Mouse (Mus musculus): ENCODE measurements around the gene Cog7.

Cog7 gene

DNA sequence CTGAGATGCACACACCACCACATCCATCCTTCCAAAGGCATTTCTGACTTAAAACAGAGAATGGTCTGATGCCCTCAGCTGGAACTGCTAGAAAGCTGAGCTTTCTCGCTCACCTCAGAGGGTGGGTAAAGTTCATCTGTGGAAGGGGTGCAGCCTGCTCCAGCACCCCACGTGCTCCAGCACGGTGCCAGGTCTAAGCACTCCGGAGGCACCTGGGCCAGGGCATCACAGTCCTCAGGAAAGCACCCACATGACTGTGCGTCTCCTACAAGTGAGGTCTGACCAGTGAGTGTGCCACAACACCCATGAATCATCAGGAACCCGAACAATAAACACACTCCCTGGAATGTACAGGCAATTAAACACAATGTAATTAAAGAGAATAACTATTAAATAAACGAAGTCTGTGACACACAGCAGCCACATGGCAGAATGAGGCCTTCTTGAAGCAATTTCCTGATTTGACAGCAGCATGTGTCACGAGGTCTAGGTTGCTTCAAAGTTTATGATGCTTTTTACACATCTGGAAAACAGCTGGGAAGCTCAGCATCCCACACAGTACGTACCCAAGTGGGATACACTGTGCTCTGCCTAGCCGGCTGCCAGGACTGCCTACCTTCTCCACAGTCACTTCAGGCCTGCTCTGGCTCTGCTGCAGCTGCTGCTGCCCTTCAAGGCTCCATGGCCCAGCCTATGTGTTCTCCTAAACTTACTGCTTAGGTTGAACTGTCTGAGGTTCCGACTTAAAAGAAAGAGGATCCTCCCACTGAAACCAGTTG is 26.4 kb downstream of the Cog7 start:
- DNase-seq (ENCODE audit: low read depth) = no peak

GRCm38 (mm10) chr7:121947513-121947912 is 34.0 kb downstream of the Cog7 start:
- DNase-seq (ENCODE audit: low read depth) = no peak

DNA sequence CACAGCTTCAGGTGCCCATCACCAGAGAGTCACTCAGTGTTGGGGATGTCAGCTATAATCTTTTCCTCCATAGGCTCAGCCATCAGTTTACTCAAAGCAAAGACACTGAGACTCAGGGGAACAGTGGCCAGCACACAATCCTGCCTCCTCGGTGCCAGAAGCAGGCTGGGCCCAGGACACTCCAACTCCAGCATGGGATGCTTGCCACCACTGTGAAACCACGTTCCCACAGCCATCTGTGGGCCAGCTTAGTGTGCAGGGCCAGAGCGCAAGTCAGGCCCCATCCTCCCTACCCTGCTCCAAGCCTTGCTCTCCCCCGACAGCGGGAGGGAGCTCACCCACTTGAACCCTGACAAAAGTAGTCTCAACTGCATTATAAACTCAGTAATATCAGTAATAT is 35.3 kb downstream of the Cog7 start:
- DNase-seq (ENCODE audit: low read depth) = no peak

GRCm38 (mm10) chr7:121942371-121942770 is 39.1 kb downstream of the Cog7 start:
- DNase-seq (ENCODE audit: low read depth) = no peak

DNA sequence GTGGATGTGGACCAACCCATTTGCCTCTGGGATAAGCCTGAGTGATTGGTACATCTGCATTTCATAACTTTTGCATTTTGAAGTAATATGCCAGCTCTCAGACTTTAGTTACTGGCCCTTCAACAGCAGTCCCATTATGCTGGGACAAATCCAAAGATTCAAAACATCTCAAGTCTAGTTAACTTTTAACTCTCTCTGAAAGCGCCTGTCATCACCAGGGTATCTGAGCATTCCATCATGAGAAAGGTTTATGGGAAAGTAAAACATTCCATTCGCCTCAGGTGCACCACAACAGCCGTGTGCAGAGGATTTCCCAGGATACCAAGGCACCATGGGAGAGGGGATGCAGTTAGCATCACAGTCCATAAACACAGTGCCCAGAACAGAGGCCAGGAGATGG is 39.9 kb downstream of the Cog7 start:
- DNase-seq (ENCODE audit: low read depth) = no peak

DNA sequence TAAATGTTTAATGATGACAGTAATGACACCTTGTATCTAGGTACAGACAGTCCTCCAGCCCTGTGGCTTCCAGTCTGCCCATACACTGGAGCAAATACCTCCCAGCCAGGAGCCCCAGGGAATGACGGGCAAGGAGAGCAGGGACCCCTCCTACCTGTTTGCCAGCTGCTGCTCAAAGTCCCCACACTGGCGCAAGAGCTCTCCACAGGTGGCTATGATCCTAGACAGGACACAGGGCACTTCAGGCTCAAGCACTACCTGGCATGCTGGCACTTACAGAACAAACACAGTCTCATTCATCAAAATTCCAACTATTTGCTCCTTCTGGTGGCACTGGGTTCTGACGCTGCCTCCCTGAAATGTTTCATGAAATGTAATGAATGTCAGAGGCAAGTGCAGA is 40.5 kb downstream of the Cog7 start:
- DNase-seq (ENCODE audit: low read depth) = no peak

GRCm38 (mm10) chr7:121939729-121940128 is 41.8 kb downstream of the Cog7 start:
- DNase-seq (ENCODE audit: low read depth) = no peak

GRCm38 (mm10) chr7:121939244-121939643 is 42.3 kb downstream of the Cog7 start:
- no peak for DNase-seq (ENCODE audit: low read depth)

- DNase-seq (ENCODE audit: low read depth) = no peak
Measured at GRCm38 (mm10) chr7:121938124-121938891, 43.2 kb downstream of the Cog7 start.

- no peak for DNase-seq (ENCODE audit: low read depth)
Measured at GRCm38 (mm10) chr7:121936861-121937630, 44.5 kb downstream of the Cog7 start.

- peak; percentile 19 for DNase-seq (ENCODE audit: low read depth)
Measured at GRCm38 (mm10) chr7:121935906-121936794, 45.4 kb downstream of the Cog7 start.

DNA sequence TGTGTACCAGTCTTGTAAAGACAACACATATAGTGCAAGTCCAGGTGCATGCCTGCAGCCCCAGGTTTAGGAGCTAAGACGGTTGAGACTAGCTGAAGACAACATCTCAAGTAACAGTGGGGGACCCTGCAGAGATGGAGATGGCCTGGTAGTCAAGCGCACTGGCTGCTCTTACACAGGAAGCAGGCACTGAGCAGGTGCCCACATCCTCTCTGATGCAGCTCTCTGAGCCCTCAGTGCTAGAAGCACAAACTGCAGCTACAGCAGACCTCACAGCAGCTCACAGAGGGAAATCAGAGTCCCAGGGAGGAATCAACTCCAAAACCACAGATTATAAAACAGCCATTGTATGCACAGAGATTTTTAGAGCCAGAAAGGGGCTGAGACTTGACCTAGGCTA is 47.2 kb downstream of the Cog7 start:
- DNase-seq (ENCODE audit: low read depth) = no peak

- DNase-seq (ENCODE audit: low read depth) = no peak
Measured at GRCm38 (mm10) chr7:121933675-121934074, 47.8 kb downstream of the Cog7 start.

DNA sequence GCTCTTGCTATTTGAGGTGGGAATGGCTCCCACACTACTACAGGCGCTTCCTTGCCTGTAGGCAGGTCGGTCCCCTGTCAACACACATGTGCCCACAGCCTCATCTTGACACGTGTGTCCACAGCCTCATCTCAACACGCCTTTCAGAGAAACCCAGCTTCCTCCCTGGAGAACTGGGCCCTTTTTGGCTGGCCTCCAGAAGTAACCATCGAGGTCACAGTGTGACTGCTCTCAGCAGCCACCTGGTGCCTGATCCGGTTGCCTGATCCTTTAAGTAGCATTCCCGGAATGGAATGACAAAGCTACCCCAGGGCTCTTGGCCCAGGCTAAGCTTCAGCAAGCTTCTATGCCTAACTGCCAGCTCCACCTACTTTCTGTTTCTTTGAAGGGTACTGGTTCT is 50.3 kb downstream of the Cog7 start:
- no peak for DNase-seq (ENCODE audit: low read depth)

DNA sequence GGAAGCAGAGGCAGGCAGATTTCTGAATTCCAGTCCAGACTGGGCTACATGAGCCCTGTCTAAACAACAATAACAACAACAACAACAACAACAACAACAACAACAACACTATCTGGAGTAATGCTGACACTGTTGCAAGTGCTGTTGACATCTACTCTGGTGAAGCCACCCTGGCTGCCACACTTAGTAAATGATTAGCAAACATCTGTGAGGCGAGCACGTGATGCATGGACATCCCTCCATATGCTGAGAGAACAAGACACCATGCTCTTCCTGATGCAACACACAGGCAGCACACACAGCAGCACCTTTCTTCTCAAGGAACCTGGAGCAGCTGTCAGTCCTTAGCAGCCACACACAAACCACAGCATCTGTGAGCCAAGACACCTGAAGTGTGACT is 53.6 kb downstream of the Cog7 start:
- no peak for DNase-seq (ENCODE audit: low read depth)

DNA sequence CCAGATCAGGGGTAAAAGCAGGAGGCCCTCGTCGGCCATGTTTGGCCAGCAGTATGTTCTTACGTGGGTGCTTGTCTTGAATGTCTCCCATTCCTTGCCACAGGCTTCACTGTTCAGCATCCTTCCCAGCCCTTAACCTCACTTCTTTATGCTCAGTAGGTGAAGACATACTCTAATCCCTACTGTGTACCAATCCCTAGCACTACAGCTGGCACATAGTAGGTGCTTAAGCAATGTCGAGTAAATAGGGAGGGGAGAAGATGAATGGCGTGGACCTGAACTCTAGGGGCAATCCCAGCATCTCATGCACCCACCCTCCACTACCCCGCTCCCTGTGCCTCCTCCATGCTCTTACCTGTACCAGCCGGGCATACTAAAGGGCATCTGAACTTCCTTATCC is 57.1 kb downstream of the Cog7 start:
- no peak for DNase-seq (ENCODE audit: low read depth)

GRCm38 (mm10) chr7:121913944-121914343 is 67.6 kb downstream of the Cog7 start:
- no peak for DNase-seq (ENCODE audit: low read depth)

DNA sequence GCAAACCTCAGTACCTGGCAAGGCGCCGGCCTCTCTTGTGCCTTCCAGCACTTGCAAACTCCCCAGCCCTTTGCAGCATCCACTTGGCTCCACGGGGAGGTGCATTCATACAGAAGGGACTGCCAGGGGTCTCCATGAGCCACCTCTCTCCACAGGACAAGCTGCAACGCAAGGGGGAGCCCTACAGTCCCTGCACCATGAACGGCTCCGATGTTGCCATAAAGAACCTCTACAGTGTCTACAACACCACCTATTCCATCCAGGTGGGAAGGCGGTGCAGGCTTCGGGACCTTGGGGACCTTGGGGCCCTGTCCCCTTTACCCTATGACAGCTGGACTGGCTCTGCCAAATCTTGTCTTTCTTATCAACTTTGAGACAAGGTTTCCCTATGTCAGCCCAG is 69.3 kb downstream of the Cog7 start:
- no peak for DNase-seq (ENCODE audit: low read depth)

GRCm38 (mm10) chr7:121906879-121907278 is 74.6 kb downstream of the Cog7 start:
- no peak for DNase-seq (ENCODE audit: low read depth)

- peak; percentile 24 for DNase-seq (ENCODE audit: low read depth)
Measured at GRCm38 (mm10) chr7:121902757-121903411, 78.6 kb downstream of the Cog7 start.

GRCm38 (mm10) chr7:121899940-121900339 is 81.6 kb downstream of the Cog7 start:
- peak; percentile 4 for DNase-seq (ENCODE audit: low read depth)
